Mouse (Mus musculus) neutrophil, adult 59 days (primary cell): ENCODE results near the gene Srsf9. TPM values are rescaled to one million over a fixed set of nuclear protein-coding genes. Genes with fewer than 3 reads are reported as not detected.

ENCODE experiments used
- total RNA-seq, 2 experiments: library from RNA; stranded (reverse); gene quantifications; 1 replicate in 1 of 2; 2 replicates in 1 of 2; pipeline ENCODE4 v1.2.4; 2023

Srsf9 gene
- 10 to 100 TPM; 57.3 to 62.5 TPM for total RNA-seq

DNA sequence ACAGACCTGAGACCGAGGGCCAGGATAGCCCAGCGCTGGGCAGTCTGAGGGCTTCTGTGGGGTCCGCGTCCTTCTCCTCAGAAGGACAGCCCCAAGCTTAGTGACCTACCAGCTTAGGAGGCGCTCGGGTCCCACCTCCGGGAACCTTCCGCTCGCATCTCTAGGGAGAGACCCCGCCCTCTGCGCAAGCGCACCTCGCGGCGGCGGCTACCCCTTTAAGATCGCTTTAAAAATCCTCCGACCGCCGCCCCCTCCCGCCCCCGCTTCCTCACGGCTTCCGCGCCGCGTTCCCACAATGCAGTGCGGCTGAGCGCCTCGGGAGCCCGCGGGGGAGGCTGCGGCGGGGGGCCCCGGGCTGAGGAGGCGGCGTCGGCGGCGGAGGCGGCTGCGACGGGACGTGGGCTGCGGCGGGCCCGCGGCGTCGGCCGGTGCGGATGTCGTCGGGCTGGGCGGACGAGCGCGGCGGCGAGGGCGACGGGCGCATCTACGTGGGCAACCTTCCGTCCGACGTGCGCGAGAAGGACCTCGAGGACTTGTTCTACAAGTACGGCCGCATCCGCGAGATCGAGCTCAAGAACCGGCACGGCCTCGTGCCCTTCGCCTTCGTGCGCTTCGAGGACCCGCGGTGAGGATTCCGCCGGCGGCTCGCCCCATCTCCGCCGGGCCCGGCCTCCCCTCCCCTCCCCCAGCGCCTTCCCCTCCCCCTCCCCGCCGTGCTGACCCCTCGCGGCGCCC, at the start of gene Srsf9:
Gene Srsf9, plus strand, starts transcription at position 303 of the 735 bp plus-strand sequence.

DNA sequence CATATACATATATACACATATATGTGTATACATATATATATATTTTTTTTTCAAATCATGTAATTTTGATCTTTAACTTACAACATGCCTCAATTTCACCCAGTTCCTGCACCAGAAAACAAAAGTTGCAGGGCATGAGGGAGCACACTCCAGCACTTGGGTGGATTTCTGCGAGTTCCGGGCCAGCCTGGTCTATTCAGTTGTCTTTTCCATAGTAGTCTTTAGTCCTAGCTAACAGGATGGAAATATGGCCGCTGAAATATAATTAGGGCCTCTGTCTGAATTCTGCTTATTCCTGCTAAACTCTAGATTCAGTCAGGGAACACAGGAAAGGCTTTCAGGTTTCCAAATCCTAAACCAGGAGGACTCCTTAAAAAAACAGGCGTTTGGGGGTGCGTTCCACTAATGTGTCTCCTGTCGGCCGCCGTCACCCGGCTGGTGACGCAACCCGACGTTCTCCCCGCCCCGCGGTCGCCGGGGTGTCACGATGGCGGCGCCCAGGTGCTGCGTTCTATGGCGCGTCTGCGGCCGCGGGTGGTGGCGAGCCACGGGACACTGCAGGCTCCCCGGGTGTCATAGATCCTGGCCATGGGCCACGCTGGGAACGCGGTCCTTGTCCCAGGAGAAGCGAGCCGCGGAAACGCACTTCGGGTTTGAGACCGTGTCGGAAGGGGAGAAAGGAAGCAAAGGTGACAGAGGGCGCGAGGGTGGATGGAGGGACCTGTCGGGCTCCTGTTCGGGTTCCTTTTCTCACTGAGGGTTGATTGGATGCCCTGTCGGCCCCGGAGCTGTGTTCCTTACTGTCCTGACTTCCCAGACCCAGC, 47.5 kb upstream of the Srsf9 start, which contains the start of gene Coq5:
Gene Coq5, plus strand, starts transcription at position 441 of the 824 bp plus-strand sequence.

DNA sequence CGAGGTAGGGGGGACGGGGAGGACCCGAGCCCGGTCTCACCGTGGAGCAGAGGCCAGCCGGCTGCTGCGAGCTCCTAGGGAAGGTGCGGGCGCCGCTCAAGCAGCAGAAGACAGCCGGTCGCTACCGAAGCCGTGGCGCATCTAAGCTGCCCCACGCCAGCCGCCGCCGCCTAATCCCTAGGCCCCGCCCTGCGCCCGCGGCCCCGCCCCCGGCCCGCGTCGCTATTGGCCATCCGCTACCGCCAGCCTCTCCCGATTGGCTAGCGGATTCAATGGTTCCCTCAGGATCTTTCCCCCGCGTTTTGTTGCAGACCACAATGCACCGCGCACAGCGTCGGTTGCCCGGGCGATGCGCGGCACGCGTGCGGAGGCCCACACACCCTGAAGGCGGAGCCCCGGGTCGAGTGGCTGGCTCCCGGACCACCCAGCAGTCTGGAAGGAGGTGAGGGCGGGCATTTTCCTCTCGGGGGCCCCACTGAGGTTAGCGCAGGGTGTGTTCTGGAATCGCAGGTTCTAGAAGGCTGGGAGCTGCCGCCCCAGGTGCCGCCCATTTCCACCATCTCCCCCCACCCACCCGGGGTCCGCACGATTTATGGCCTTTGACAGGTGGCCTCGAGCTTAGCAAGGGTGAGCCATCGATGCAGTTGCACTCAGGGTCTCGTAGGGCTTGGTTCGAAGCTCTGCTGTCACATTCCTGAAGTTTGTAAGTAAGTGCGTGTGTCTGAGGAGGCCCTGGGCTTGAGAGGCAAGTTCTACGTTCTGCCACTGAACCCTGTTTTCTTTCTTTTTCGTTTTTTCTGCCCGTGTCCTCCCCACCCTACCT, 26.0 kb upstream of the Srsf9 start, which contains the start of gene Dynll1:
Gene Dynll1, minus strand, starts transcription at position 208 of the 823 bp plus-strand sequence.

DNA sequence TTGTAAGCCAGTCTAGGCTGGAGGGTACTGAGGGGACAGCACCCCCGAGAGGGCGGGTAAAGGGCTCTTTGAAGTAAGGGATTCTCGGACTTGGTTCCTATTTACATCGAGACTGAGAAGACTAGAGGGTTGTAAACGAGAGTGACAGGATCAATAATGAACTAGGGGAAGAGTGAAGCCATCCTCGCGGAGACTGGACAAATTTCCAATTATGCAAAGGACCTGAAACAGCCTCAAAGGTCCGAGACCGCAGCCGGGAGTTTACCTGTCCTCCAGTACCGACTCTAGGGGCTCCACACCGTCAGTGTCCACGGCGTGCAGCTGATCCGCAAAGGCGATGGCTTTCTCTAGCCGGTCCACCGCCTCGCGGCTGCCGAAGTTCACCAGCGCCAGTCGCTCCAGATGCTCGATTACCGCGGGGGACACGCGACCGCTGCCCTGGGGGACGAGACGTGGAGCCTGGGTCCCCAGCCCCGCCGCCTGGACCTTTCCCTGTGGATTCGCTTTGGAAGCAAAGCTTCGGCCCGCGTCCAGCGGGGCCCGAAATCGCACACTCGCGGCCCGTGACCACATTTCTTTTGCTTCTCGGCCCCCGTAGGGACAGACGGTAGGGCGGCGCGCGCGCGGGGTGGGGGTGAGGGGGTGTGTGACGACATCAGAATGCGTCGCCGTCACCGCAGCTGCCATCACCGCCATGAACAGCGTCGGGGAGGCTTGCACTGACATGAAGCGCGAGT, 13.8 kb downstream of the Srsf9 start, which contains the start of the genes Gatc and Triap1:
Gene Gatc, minus strand, starts transcription at position 602 of the 737 bp plus-strand sequence.
Gene Triap1, plus strand, starts transcription at position 649 of the 737 bp plus-strand sequence.

GRCm38 (mm10) chr5:115348546-115349224, 21.7 kb downstream of the Srsf9 start, which contains the start of gene Cox6a1:
Gene Cox6a1 (minus strand): TSS chr5:115348981.

Other genes starting within 250 kb of the Srsf9 start
- not detected for gene Gm10401, start 228.9 kb upstream of the Srsf9 start, total RNA-seq
- 10 to 100 TPM; 16.7 to 18.9 TPM for gene Acads, start 207.8 kb upstream of the Srsf9 start, total RNA-seq
- gene Unc119b, start 192.2 kb upstream of the Srsf9 start, total RNA-seq = 10 to 100 TPM; 18.0 to 21.5 TPM
- 100 to 1,000 TPM; 119 to 122 TPM for gene Mlec, start 169.0 kb upstream of the Srsf9 start, total RNA-seq
- not detected for gene Cabp1, start 132.8 kb upstream of the Srsf9 start, total RNA-seq
- 10 to 100 TPM; 13.0 to 13.5 TPM for gene Pop5, start 91.3 kb upstream of the Srsf9 start, total RNA-seq
- 100 to 1,000 TPM; 192 to 202 TPM for gene Rnf10, start 54.3 kb upstream of the Srsf9 start, total RNA-seq
- gene Coq5, start 47.5 kb upstream of the Srsf9 start, total RNA-seq = 10 to 100 TPM; 10.7 to 11.2 TPM
- 100 to 1,000 TPM; 186 to 218 TPM for gene Dynll1, start 26.2 kb upstream of the Srsf9 start, total RNA-seq
- gene Gatc, start 14.0 kb downstream of the Srsf9 start, total RNA-seq = 10 to 100 TPM in 1 of 2 experiments, 1 to 10 TPM in 1; 5.9 to 11.5 TPM
- 10 to 100 TPM; 15.2 to 17.1 TPM for gene Triap1, start 14.0 kb downstream of the Srsf9 start, total RNA-seq
- gene Cox6a1, start 21.8 kb downstream of the Srsf9 start, total RNA-seq = 100 to 1,000 TPM; 239 to 273 TPM
- not detected for gene Msi1, start 102.4 kb downstream of the Srsf9 start, total RNA-seq
- gene Pla2g1b, start 139.1 kb downstream of the Srsf9 start, total RNA-seq = not detected
- 1 to 10 TPM; 3.0 to 5.4 TPM for gene Sirt4, start 157.5 kb downstream of the Srsf9 start, total RNA-seq
- gene Pxn, start 179.5 kb downstream of the Srsf9 start, total RNA-seq = 100 to 1,000 TPM; 402 to 404 TPM
- 100 to 1,000 TPM; 686 to 781 TPM for gene Rplp0, start 232.3 kb downstream of the Srsf9 start, total RNA-seq
- gene Gcn1l1, start 238.1 kb downstream of the Srsf9 start, total RNA-seq = 10 to 100 TPM; 26.8 to 29.8 TPM